Mouse (Mus musculus): ENCODE results near the gene Herpud1. TPM values are rescaled to one million over a fixed set of nuclear protein-coding genes. Genes with fewer than 3 reads are reported as not detected.
A peak's percentile ranks its signal among the peaks of the same experiment; 100 is the strongest.

Gene Herpud1
- polyA plus RNA-seq, 1 experiment from 2014 or later, result 62.4 TPM

DNA sequence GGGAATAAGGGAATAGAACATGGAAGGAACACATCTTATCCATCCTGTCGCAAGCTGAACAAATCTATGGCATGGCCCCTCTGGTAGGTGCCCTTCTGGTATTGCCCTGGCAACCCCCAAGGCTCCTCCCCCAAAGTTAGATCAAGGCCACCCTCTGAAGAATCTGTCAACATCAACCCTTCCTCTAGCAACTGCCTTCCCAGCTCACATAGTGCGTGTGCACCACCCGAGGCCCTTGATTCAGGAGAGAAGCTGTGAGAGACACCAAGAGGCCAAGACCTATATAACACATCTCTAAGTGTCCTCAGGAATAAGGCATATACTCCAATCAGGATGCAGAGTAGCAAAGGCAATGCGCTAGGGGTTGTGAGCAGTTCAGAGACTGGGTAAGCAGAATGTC, 36.0 kb downstream of the Herpud1 start:
- H3K9me3 ChIP-seq (ENCODE audit: control insufficient read depth, low read length), result no peaks in the 10 kb centered on the region
- no peak overlapping the region for H3K27ac ChIP-seq (replicated peaks; ENCODE audit: low read depth, low read length)
- no peak for DNase-seq (ENCODE audit: low spot score)
- WGBS, result 86% methylated on average over 4 of the region's 4 CpGs
- no peak overlapping the region for H3K9ac ChIP-seq (ENCODE audit: low read length)
- no peak for ATAC-seq (ENCODE audit: insufficient number of reproducible peaks, low FRiP score, low TSS enrichment, low read depth)
- no peaks in the 10 kb centered on the region for H3K36me3 ChIP-seq (ENCODE audit: control insufficient read depth, insufficient read depth, low read length)
- H3K27me3 ChIP-seq (ENCODE audit: control insufficient read depth, insufficient read depth, low read length), result no peaks in the 10 kb centered on the region
- no peaks in the 10 kb centered on the region for H3K4me1 ChIP-seq (ENCODE audit: control insufficient read depth, insufficient read depth, low read length)
- H3K4me2 ChIP-seq (ENCODE audit: low read depth, severe bottlenecking), result no peak overlapping the region
- no peak overlapping the region for H3K4me3 ChIP-seq (ENCODE audit: low read depth, low read length)

- H3K4me1 ChIP-seq (ENCODE audit: control insufficient read depth, insufficient read depth, low read length), result no peaks in the 10 kb centered on the region
- no peak overlapping the region for H3K9ac ChIP-seq (ENCODE audit: low read length)
- 0 out of 2 replicates have a peak, but pooled peaks cover 2% of the 10 kb centered on the region for H3K27me3 ChIP-seq (ENCODE audit: control insufficient read depth, insufficient read depth, low read length)
- H3K4me2 ChIP-seq (ENCODE audit: low read depth, severe bottlenecking), result no peak overlapping the region
- H3K36me3 ChIP-seq (ENCODE audit: control insufficient read depth, insufficient read depth, low read length), result no peaks in the 10 kb centered on the region
- H3K9me3 ChIP-seq (ENCODE audit: control insufficient read depth, low read length), result no peaks in the 10 kb centered on the region
- WGBS, result 63% methylated on average over 10 of the region's 10 CpGs
- no peak overlapping the region for H3K4me3 ChIP-seq (ENCODE audit: low read depth, low read length)
- H3K27ac ChIP-seq (replicated peaks; ENCODE audit: low read depth, low read length), result no peak overlapping the region
- ATAC-seq (ENCODE audit: insufficient number of reproducible peaks, low FRiP score, low TSS enrichment, low read depth), result no peak
- DNase-seq (ENCODE audit: low spot score), result no peak
These were observed 41.7 kb downstream of the Herpud1 start for GRCm38 (mm10) chr8:94427953-94428352.

GRCm38 (mm10) chr8:94428420-94428819, 42.2 kb downstream of the Herpud1 start:
- 73% methylated on average over 4 of the region's 4 CpGs for WGBS
- no peak overlapping the region for H3K4me2 ChIP-seq (ENCODE audit: low read depth, severe bottlenecking)
- no peak overlapping the region for H3K9ac ChIP-seq (ENCODE audit: low read length)
- no peaks in the 10 kb centered on the region for H3K4me1 ChIP-seq (ENCODE audit: control insufficient read depth, insufficient read depth, low read length)
- no peak overlapping the region for H3K27ac ChIP-seq (replicated peaks; ENCODE audit: low read depth, low read length)
- ATAC-seq (ENCODE audit: insufficient number of reproducible peaks, low FRiP score, low TSS enrichment, low read depth) (no peak), DNase-seq (ENCODE audit: low spot score) (no peak)
- H3K9me3 ChIP-seq (ENCODE audit: control insufficient read depth, low read length), result no peaks in the 10 kb centered on the region
- H3K36me3 ChIP-seq (ENCODE audit: control insufficient read depth, insufficient read depth, low read length), result no peaks in the 10 kb centered on the region
- no peak overlapping the region for H3K4me3 ChIP-seq (ENCODE audit: low read depth, low read length)
- H3K27me3 ChIP-seq (ENCODE audit: control insufficient read depth, insufficient read depth, low read length), result peaks cover 2% of the 10 kb centered on the region; the same call in 1 of the 2 replicates

DNA sequence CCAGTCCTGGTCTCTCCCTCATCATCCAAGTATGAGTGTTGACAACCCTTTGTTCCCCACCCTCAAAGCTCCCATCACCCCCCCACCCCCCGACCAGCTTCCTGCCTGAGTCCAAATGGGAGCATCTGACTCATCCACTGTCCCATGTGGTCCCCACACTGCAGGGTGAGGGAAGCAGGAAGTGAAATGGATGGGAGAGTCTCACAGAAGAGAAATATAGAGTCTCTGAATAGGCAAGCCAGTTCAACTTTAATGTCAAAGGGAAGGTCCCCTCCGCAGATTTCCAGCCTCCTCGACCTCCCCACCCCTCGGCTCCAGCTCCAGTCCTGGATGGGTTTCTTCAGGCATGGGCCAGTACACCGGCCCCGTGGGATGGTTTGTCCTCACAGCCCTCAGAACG, 43.1 kb downstream of the Herpud1 start:
- Histone ChIP-seq H3K4me2 (ENCODE audit: low read depth, severe bottlenecking) (no peak overlapping the region), H3K27me3 (ENCODE audit: control insufficient read depth, insufficient read depth, low read length) (peaks cover 7% of the 10 kb centered on the region; the same call in 1 of the 2 replicates), H3K27ac (replicated peaks; ENCODE audit: low read depth, low read length) (no peak overlapping the region), H3K36me3 (ENCODE audit: control insufficient read depth, insufficient read depth, low read length) (no peaks in the 10 kb centered on the region), H3K9ac (ENCODE audit: low read length) (no peak overlapping the region), H3K4me3 (ENCODE audit: low read depth, low read length) (no peak overlapping the region), H3K9me3 (ENCODE audit: control insufficient read depth, low read length) (no peaks in the 10 kb centered on the region), H3K4me1 (ENCODE audit: control insufficient read depth, insufficient read depth, low read length) (no peaks in the 10 kb centered on the region)
- 78% methylated on average over 7 of the region's 7 CpGs for WGBS
- ATAC-seq (ENCODE audit: insufficient number of reproducible peaks, low FRiP score, low TSS enrichment, low read depth), result no peak
- DNase-seq (ENCODE audit: low spot score), result no peak

GRCm38 (mm10) chr8:94432212-94432611, 46.0 kb downstream of the Herpud1 start:
- Histone ChIP-seq H3K36me3 (ENCODE audit: control insufficient read depth, insufficient read depth, low read length) (no peaks in the 10 kb centered on the region), H3K9me3 (ENCODE audit: control insufficient read depth, low read length) (no peaks in the 10 kb centered on the region), H3K9ac (ENCODE audit: low read length) (no peak overlapping the region), H3K4me1 (ENCODE audit: control insufficient read depth, insufficient read depth, low read length) (no peaks in the 10 kb centered on the region), H3K4me2 (ENCODE audit: low read depth, severe bottlenecking) (no peak overlapping the region), H3K27me3 (ENCODE audit: control insufficient read depth, insufficient read depth, low read length) (peaks cover 7% of the 10 kb centered on the region; the same call in 1 of the 2 replicates), H3K4me3 (ENCODE audit: low read depth, low read length) (no peak overlapping the region), H3K27ac (replicated peaks; ENCODE audit: low read depth, low read length) (no peak overlapping the region)
- DNase-seq (ENCODE audit: low spot score) (no peak), ATAC-seq (ENCODE audit: insufficient number of reproducible peaks, low FRiP score, low TSS enrichment, low read depth) (no peak)
- 80% methylated on average over 3 of the region's 3 CpGs for WGBS

- no peaks in the 10 kb centered on the region for H3K9me3 ChIP-seq (ENCODE audit: control insufficient read depth, low read length)
- no peak for ATAC-seq (ENCODE audit: insufficient number of reproducible peaks, low FRiP score, low TSS enrichment, low read depth)
These were observed 47.8 kb downstream of the Herpud1 start, which contains the start of gene Nlrc5 for GRCm38 (mm10) chr8:94433981-94434466. Nlrc5 (plus strand) TSS chr8:94434356.

GRCm38 (mm10) chr8:94434958-94435357, 48.7 kb downstream of the Herpud1 start:
- Histone ChIP-seq H3K9me3 (ENCODE audit: control insufficient read depth, low read length) (no peaks in the 10 kb centered on the region), H3K27me3 (ENCODE audit: control insufficient read depth, insufficient read depth, low read length) (peaks cover 7% of the 10 kb centered on the region; the same call in 1 of the 2 replicates), H3K27ac (replicated peaks; ENCODE audit: low read depth, low read length) (no peak overlapping the region), H3K4me1 (ENCODE audit: control insufficient read depth, insufficient read depth, low read length) (no peaks in the 10 kb centered on the region), H3K9ac (ENCODE audit: low read length) (no peak overlapping the region), H3K4me3 (ENCODE audit: low read depth, low read length) (no peak overlapping the region), H3K4me2 (ENCODE audit: low read depth, severe bottlenecking) (no peak overlapping the region), H3K36me3 (ENCODE audit: control insufficient read depth, insufficient read depth, low read length) (no peaks in the 10 kb centered on the region)
- ATAC-seq (ENCODE audit: insufficient number of reproducible peaks, low FRiP score, low TSS enrichment, low read depth) (no peak), DNase-seq (ENCODE audit: low spot score) (no peak)
- 78% methylated on average over 3 of the region's 3 CpGs for WGBS

More at GRCm38 (mm10) chr8:94433981-94434466, 47.8 kb downstream of the Herpud1 start, which contains the start of gene Nlrc5:
- Histone ChIP-seq H3K4me1 (ENCODE audit: control insufficient read depth, insufficient read depth, low read length) (no peaks in the 10 kb centered on the region), H3K4me2 (ENCODE audit: low read depth, severe bottlenecking) (peak within 1 kb of the TSS; percentile 85), H3K36me3 (ENCODE audit: control insufficient read depth, insufficient read depth, low read length) (no peaks in the 10 kb centered on the region), H3K4me3 (ENCODE audit: low read depth, low read length) (peak within 1 kb of the TSS; percentile 35), H3K9ac (ENCODE audit: low read length) (no peak within 1 kb of the TSS), H3K27ac (replicated peaks; ENCODE audit: low read depth, low read length) (no peak within 1 kb of the TSS), H3K27me3 (ENCODE audit: control insufficient read depth, insufficient read depth, low read length) (peaks cover 7% of the 10 kb centered on the region; the same call in 1 of the 2 replicates)
- DNase-seq (ENCODE audit: low spot score), result peak; percentile 66
- 1% methylated on average over 29 of the region's 29 CpGs for WGBS

GRCm38 (mm10) chr8:94435397-94436111, 49.3 kb downstream of the Herpud1 start:
- ATAC-seq (ENCODE audit: insufficient number of reproducible peaks, low FRiP score, low TSS enrichment, low read depth) (no peak), DNase-seq (ENCODE audit: low spot score) (no peak)
- no peak overlapping the region for H3K4me3 ChIP-seq (ENCODE audit: low read depth, low read length)
- 87% methylated on average over 15 of the region's 15 CpGs for WGBS
- no peak overlapping the region for H3K27ac ChIP-seq (replicated peaks; ENCODE audit: low read depth, low read length)
- no peaks in the 10 kb centered on the region for H3K4me1 ChIP-seq (ENCODE audit: control insufficient read depth, insufficient read depth, low read length)
- H3K4me2 ChIP-seq (ENCODE audit: low read depth, severe bottlenecking), result no peak overlapping the region
- H3K9ac ChIP-seq (ENCODE audit: low read length), result no peak overlapping the region
- peaks cover 7% of the 10 kb centered on the region; the same call in 1 of the 2 replicates for H3K27me3 ChIP-seq (ENCODE audit: control insufficient read depth, insufficient read depth, low read length)
- H3K9me3 ChIP-seq (ENCODE audit: control insufficient read depth, low read length), result no peaks in the 10 kb centered on the region
- H3K36me3 ChIP-seq (ENCODE audit: control insufficient read depth, insufficient read depth, low read length), result no peaks in the 10 kb centered on the region

Data from limb, embryonic 11.5 days (tissue).